Mouse (Mus musculus) kidney, embryonic 14.5 days (tissue): ENCODE results near the gene Bcr. TPM values are rescaled to one million over a fixed set of nuclear protein-coding genes. Genes with fewer than 3 reads are reported as not detected.

ENCODE experiments used
- ATAC-seq: fragments of 200-750 bp; cut with Nextera tagmentation; 2 replicates; pipeline ENCODE4 v1.8.0; 2017; ENCODE audit warnings: moderate number of reproducible peaks, mild to moderate bottlenecking, moderate TSS enrichment, moderate library complexity; ENCODE audit not compliant: low FRiP score, low TSS enrichment
- H3K27ac ChIP-seq: fragments of 300-500 bp; sonication (generic); 2 replicates; pipeline ENCODE4 v1.5.1; 2014; ENCODE audit warnings: low read depth, mild to moderate bottlenecking, low read length, moderate library complexity, mixed read lengths
- H3K27me3 ChIP-seq: fragments of 300-500 bp; sonication (generic); 2 replicates; pipeline ENCODE4 v1.6.1; 2014; ENCODE audit warnings: mild to moderate bottlenecking, low read length; ENCODE audit not compliant: control insufficient read depth, insufficient read depth
- H3K36me3 ChIP-seq: fragments of 300-500 bp; sonication (generic); 2 replicates; pipeline ENCODE4 v1.6.1; 2014; ENCODE audit warnings: low read length, mixed read lengths; ENCODE audit not compliant: control insufficient read depth, insufficient read depth
- H3K4me1 ChIP-seq: fragments of 300-500 bp; sonication (generic); 2 replicates; pipeline ENCODE4 v1.6.1; 2014; ENCODE audit warnings: low read length, mixed read lengths; ENCODE audit not compliant: control insufficient read depth, insufficient read depth
- H3K4me2 ChIP-seq: fragments of 300-500 bp; sonication (generic); replicated peaks from 2 replicates; pipeline ENCODE4 v1.6.1; 2014; ENCODE audit warnings: low read depth, mild to moderate bottlenecking, low read length
- H3K4me3 ChIP-seq: fragments of 300-500 bp; sonication (generic); 2 replicates; pipeline ENCODE4 v1.5.1; 2014; ENCODE audit warnings: mild to moderate bottlenecking, low read length
- H3K9ac ChIP-seq: fragments of 300-500 bp; sonication (generic); 2 replicates; pipeline ENCODE4 v1.6.1; 2014; ENCODE audit warnings: low read depth, mild to moderate bottlenecking, low read length, moderate library complexity
- H3K9me3 ChIP-seq: fragments of 300-500 bp; sonication (generic); 2 replicates; pipeline ENCODE4 v1.6.1; 2016; ENCODE audit warnings: low read length; ENCODE audit not compliant: control insufficient read depth
- WGBS: fragments of 180-500 bp; shearing (Covaris S2); extraction: QIAGEN DNeasy Blood & Tissue Kit; methylation state at CpG from one replicate; pipeline ENCODE4 v1.1.7; 2014; 5-methylcytosine and 5-hydroxymethylcytosine counted together
- polyA plus RNA-seq: library from polyadenylated mRNA; unstranded; fragments of >200 nt; fragmentation: Nextera tagmentation; extraction: Ambion mirVana; gene quantifications from 2 replicates; pipeline ENCODE4 v1.2.1, GENCODE M21; 2014

The Bcr gene
- polyA plus RNA-seq, 1 experiment from 2014 or later, result 10.0 TPM

- H3K4me1 ChIP-seq, result peaks cover 36% of the 10 kb centered on the region
- no peak overlapping the region for H3K4me3 ChIP-seq
- no peak for ATAC-seq
- no peak overlapping the region for H3K27ac ChIP-seq
- no peak overlapping the region for H3K9ac ChIP-seq
- no peaks in the 10 kb centered on the region for H3K9me3 ChIP-seq
- no peak overlapping the region for H3K4me2 ChIP-seq
- H3K36me3 ChIP-seq, result no peaks in the 10 kb centered on the region
- no peaks in the 10 kb centered on the region for H3K27me3 ChIP-seq
- 94% methylated on average over 7 of the region's 7 CpGs for WGBS
Measured at GRCm38 (mm10) chr10:75095216-75095615, 34.8 kb downstream of the Bcr start.

- H3K4me2 ChIP-seq, result no peak overlapping the region
- ATAC-seq, result peak; percentile 89
Measured at GRCm38 (mm10) chr10:75098446-75099183, 38.2 kb downstream of the Bcr start.

GRCm38 (mm10) chr10:75100298-75100697 lies 39.9 kb downstream of the Bcr start:
- H3K9ac ChIP-seq, result no peak overlapping the region
- H3K4me3 ChIP-seq, result no peak overlapping the region
- peaks cover 24% of the 10 kb centered on the region for H3K4me1 ChIP-seq
- H3K36me3 ChIP-seq, result no peaks in the 10 kb centered on the region
- H3K4me2 ChIP-seq, result no peak overlapping the region
- no peak overlapping the region for H3K27ac ChIP-seq
- WGBS, result 76% methylated on average over 7 of the region's 7 CpGs
- no peak for ATAC-seq
- no peaks in the 10 kb centered on the region for H3K9me3 ChIP-seq
- H3K27me3 ChIP-seq, result no peaks in the 10 kb centered on the region

More at GRCm38 (mm10) chr10:75098446-75099183, 38.2 kb downstream of the Bcr start:
- H3K27me3 ChIP-seq, result no peaks in the 10 kb centered on the region
- WGBS, result 21% methylated on average over 10 of the region's 10 CpGs
- H3K4me1 ChIP-seq, result peaks cover 25% of the 10 kb centered on the region
- no peak overlapping the region for H3K27ac ChIP-seq
- no peak overlapping the region for H3K4me3 ChIP-seq
- no peaks in the 10 kb centered on the region for H3K9me3 ChIP-seq
- H3K36me3 ChIP-seq, result no peaks in the 10 kb centered on the region
- no peak overlapping the region for H3K9ac ChIP-seq

- WGBS, result 79% methylated on average over 2 of the region's 2 CpGs
- H3K9ac ChIP-seq, result no peak overlapping the region
- no peak for ATAC-seq
- H3K4me2 ChIP-seq, result no peak overlapping the region
- H3K4me1 ChIP-seq, result peaks cover 12% of the 10 kb centered on the region
- no peak overlapping the region for H3K27ac ChIP-seq
- H3K4me3 ChIP-seq, result no peak overlapping the region
- no peaks in the 10 kb centered on the region for H3K27me3 ChIP-seq
- no peaks in the 10 kb centered on the region for H3K36me3 ChIP-seq
- no peaks in the 10 kb centered on the region for H3K9me3 ChIP-seq
Measured at GRCm38 (mm10) chr10:75103502-75103901, 43.1 kb downstream of the Bcr start.

GRCm38 (mm10) chr10:75104191-75105098 lies 44.1 kb downstream of the Bcr start:
- H3K9me3 ChIP-seq, result no peaks in the 10 kb centered on the region
- 66% methylated on average over 9 of the region's 9 CpGs for WGBS
- H3K4me2 ChIP-seq, result no peak overlapping the region
- peaks cover 6% of the 10 kb centered on the region for H3K4me1 ChIP-seq
- no peak overlapping the region for H3K27ac ChIP-seq
- H3K9ac ChIP-seq, result no peak overlapping the region
- ATAC-seq, result no peak
- H3K4me3 ChIP-seq, result no peak overlapping the region
- no peaks in the 10 kb centered on the region for H3K27me3 ChIP-seq
- H3K36me3 ChIP-seq, result no peaks in the 10 kb centered on the region

- peaks cover 6% of the 10 kb centered on the region for H3K4me1 ChIP-seq
Measured at GRCm38 (mm10) chr10:75105099-75105461, 44.7 kb downstream of the Bcr start.

GRCm38 (mm10) chr10:75105687-75106086 lies 45.3 kb downstream of the Bcr start:
- no peak overlapping the region for H3K4me3 ChIP-seq
- H3K9me3 ChIP-seq, result no peaks in the 10 kb centered on the region
- H3K4me1 ChIP-seq, result peaks cover 6% of the 10 kb centered on the region
- H3K36me3 ChIP-seq, result no peaks in the 10 kb centered on the region
- no peak overlapping the region for H3K4me2 ChIP-seq
- H3K9ac ChIP-seq, result no peak overlapping the region
- ATAC-seq, result no peak
- no peaks in the 10 kb centered on the region for H3K27me3 ChIP-seq
- 84% methylated on average over 5 of the region's 5 CpGs for WGBS
- no peak overlapping the region for H3K27ac ChIP-seq

More at GRCm38 (mm10) chr10:75105099-75105461, 44.7 kb downstream of the Bcr start:
- no peak for ATAC-seq
- H3K27ac ChIP-seq, result no peak overlapping the region
- no peak overlapping the region for H3K4me2 ChIP-seq
- 79% methylated on average over 4 of the region's 4 CpGs for WGBS
- H3K9ac ChIP-seq, result no peak overlapping the region
- no peaks in the 10 kb centered on the region for H3K9me3 ChIP-seq
- no peak overlapping the region for H3K4me3 ChIP-seq
- H3K27me3 ChIP-seq, result no peaks in the 10 kb centered on the region
- H3K36me3 ChIP-seq, result no peaks in the 10 kb centered on the region

GRCm38 (mm10) chr10:75106940-75107381 lies 46.6 kb downstream of the Bcr start:
- Histone ChIP-seq H3K27me3 (no peaks in the 10 kb centered on the region), H3K27ac (peak overlapping the region; percentile 47; the same call in 1 of the 2 replicates), H3K4me2 (no peak overlapping the region), H3K4me1 (peaks cover 6% of the 10 kb centered on the region), H3K36me3 (no peaks in the 10 kb centered on the region), H3K4me3 (no peak overlapping the region), H3K9me3 (no peaks in the 10 kb centered on the region), H3K9ac (no peak overlapping the region)
- 0 out of 2 replicates have a peak, but pooled peaks have one; percentile 18 for ATAC-seq
- WGBS, result 21% methylated on average over 5 of the region's 5 CpGs

- 26% methylated on average over 3 of the region's 3 CpGs for WGBS
- Histone ChIP-seq H3K4me1 (peaks cover 6% of the 10 kb centered on the region), H3K27me3 (no peaks in the 10 kb centered on the region), H3K4me3 (no peak overlapping the region), H3K4me2 (no peak overlapping the region), H3K9me3 (no peaks in the 10 kb centered on the region), H3K36me3 (no peaks in the 10 kb centered on the region), H3K9ac (no peak overlapping the region), H3K27ac (no peak overlapping the region)
- no peak for ATAC-seq
Measured at GRCm38 (mm10) chr10:75108092-75108491, 47.7 kb downstream of the Bcr start.
